In the genomic region with DNA sequence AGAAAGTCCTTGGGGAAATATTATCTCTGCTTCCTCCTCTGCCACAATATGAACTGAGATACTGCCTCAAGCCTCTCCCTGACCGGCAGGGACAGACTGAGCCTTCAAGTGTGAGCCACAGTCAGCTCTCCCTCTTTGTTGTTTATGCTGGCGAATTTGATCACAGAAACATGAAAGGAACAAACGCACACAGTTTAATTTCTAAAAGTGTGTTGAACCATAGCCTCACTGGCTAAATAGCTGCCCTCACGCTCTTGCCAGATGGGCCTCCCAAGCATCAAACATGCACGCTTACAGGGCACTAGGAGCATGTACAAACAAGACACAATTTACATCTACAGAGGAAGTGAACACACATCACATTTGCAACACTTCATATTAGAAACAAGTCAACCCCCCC, we compare ENCODE assay signal across 29 mouse cellular contexts.
DNase-seq lines count a peak whose midpoint lies in the region; ATAC-seq and TF ChIP-seq lines count a peak whose summit lies in the region.
"Had no signal": no experiment of that assay in that cellular context is flagged by ENCODE, and none has a peak within 500 bp of the region (broad histone marks: within the 10 kb centered on the region; RNA-seq: fewer than 3 reads in every experiment).

No protein-coding gene starts in this region.

- no peaks in the 10 kb centered on the region for H3K79me2 ChIP-seq in heart, adult 2 months (replicated peaks; ENCODE audit: control insufficient read depth, insufficient read depth, low read length)

- H3K9ac ChIP-seq in heart, adult 2 months (ENCODE audit: low read depth, low read length) = no peak overlapping the region
- H3K9ac ChIP-seq in lung, embryonic 16.5 days (ENCODE audit: low read length) = no peak overlapping the region
- H3K9ac ChIP-seq: embryonic facial prominence, embryonic 12.5 days; forebrain, embryonic 13.5 days; heart, embryonic 12.5 days; heart, embryonic 15.5 days; hindbrain, embryonic 14.5 days had no signal

- H3K27ac ChIP-seq in heart, adult 2 months = no peak overlapping the region
- H3K27ac ChIP-seq in lung, embryonic 16.5 days (ENCODE audit: low read length) = no peak overlapping the region
- H3K27ac ChIP-seq: embryonic facial prominence, embryonic 12.5 days; forebrain, embryonic 13.5 days; heart, embryonic 15.5 days; hindbrain, embryonic 10.5 days; hindbrain, embryonic 14.5 days; hindbrain, postnatal 0 days had no signal

- TF ChIP-seq POLR2A in heart, adult 2 months (IDR thresholded peaks at IDR 0.05; ENCODE audit: insufficient read depth, low read depth, low read length) = no peak

- intact Hi-C loops in heart, adult 2 months (cut with DNase I) = no loop called here

- H3K36me3 ChIP-seq in heart, adult 2 months (ENCODE audit: control insufficient read depth, insufficient read depth, low read length) = no peaks in the 10 kb centered on the region
- no peaks in the 10 kb centered on the region for H3K36me3 ChIP-seq in lung, embryonic 16.5 days (ENCODE audit: control insufficient read depth, insufficient read depth, low read length)
- H3K36me3 ChIP-seq: embryonic facial prominence, embryonic 12.5 days; forebrain, embryonic 10.5 days; G1E; heart, embryonic 12.5 days; heart, embryonic 15.5 days; hindbrain, embryonic 10.5 days had no signal

- H3K4me2 ChIP-seq in lung, embryonic 16.5 days (ENCODE audit: low read depth, low read length) = no peak overlapping the region
- H3K4me2 ChIP-seq: embryonic facial prominence, embryonic 12.5 days; forebrain, embryonic 13.5 days; heart, embryonic 12.5 days; heart, embryonic 15.5 days; hindbrain, embryonic 14.5 days had no signal

- no peak for TF ChIP-seq EP300 in heart, adult 2 months (IDR thresholded peaks at IDR 0.05; ENCODE audit: insufficient read depth, low read depth, low read length)

- no peak for TF ChIP-seq CTCF in heart, adult 2 months (IDR thresholded peaks at IDR 0.05)

- H3K9me3 ChIP-seq in lung, embryonic 16.5 days (ENCODE audit: control insufficient read depth, low read length) = no peaks in the 10 kb centered on the region
- H3K9me3 ChIP-seq: embryonic facial prominence, embryonic 12.5 days; forebrain, embryonic 10.5 days; forebrain, embryonic 13.5 days; G1E; heart, embryonic 12.5 days; heart, embryonic 15.5 days; hindbrain, embryonic 10.5 days had no signal

- peak; percentile 70 for DNase-seq in heart, adult 11 months
- DNase-seq in heart, adult 2 months = no peak
- DNase-seq in lung, postnatal 36 days = no peak
- peak; percentile 25 to 64 for DNase-seq in lung, postnatal 4 days
- no peak for DNase-seq in lung, postnatal 25 days (ENCODE audit: low spot score)
- DNase-seq: adrenal gland, postnatal 10 days; adrenal gland, postnatal 36 days; B cell, adult 2 months; cerebellum, adult 18-20 months; cerebellum, adult 9-10 months; cerebellum, postnatal 14 days; gastrocnemius, postnatal 10 days; gastrocnemius, postnatal 36 days; heart, postnatal 10 days; heart, postnatal 36 days had no signal

- no peaks in the 10 kb centered on the region for H3K4me1 ChIP-seq in heart, adult 2 months (ENCODE audit: control insufficient read depth, insufficient read depth, low read length)
- H3K4me1 ChIP-seq in lung, embryonic 16.5 days (replicated peaks; ENCODE audit: control insufficient read depth, insufficient read depth, low read length) = no peaks in the 10 kb centered on the region; the same call in 1 of the 2 replicates
- H3K4me1 ChIP-seq: forebrain, embryonic 13.5 days; heart, embryonic 12.5 days had no signal

- 72% methylated on average over 5 of the region's 5 CpGs for WGBS in heart, adult 2 months
- 61% methylated on average over 5 of the region's 5 CpGs for WGBS in lung, embryonic 16.5 days

- no peak overlapping the region for H3K4me3 ChIP-seq in heart, adult 2 months
- no peak overlapping the region for H3K4me3 ChIP-seq in lung, embryonic 16.5 days (ENCODE audit: low read length)
- H3K4me3 ChIP-seq: embryonic facial prominence, embryonic 12.5 days; forebrain, embryonic 10.5 days; forebrain, embryonic 13.5 days; heart, embryonic 12.5 days; heart, embryonic 15.5 days; hindbrain, embryonic 10.5 days had no signal

- no peaks in the 10 kb centered on the region for H3K27me3 ChIP-seq in heart, adult 2 months (ENCODE audit: control insufficient read depth, insufficient read depth, low read length)
- H3K27me3 ChIP-seq in lung, embryonic 16.5 days (ENCODE audit: control insufficient read depth, insufficient read depth, low read depth, low read length) = no peaks in the 10 kb centered on the region
- H3K27me3 ChIP-seq: CH12.LX; forebrain, embryonic 13.5 days; heart, embryonic 12.5 days; heart, embryonic 15.5 days; Patski had no signal

- ATAC-seq in lung, embryonic 16.5 days (ENCODE audit: low read depth) = peak; percentile 43; the same call in 1 of the 2 replicates
- ATAC-seq: forebrain, embryonic 13.5 days; forebrain, embryonic 16.5 days; hindbrain, postnatal 0 days; inflammation-experienced regulatory T-cells, adult 6 months; Patski had no signal

Comparison
In these comparisons a context has a peak if more than half of its experiments do, and no peak if none do; other contexts are left out.
1. DNase-seq: peak in heart, adult 11 months (single experiment) and lung, postnatal 4 days (2 of 2); none in heart, adult 2 months (0 of 2), lung, postnatal 36 days (single experiment) and lung, postnatal 25 days (single experiment).